Mouse (Mus musculus): ENCODE data around the gene Retreg2.

Gene Retreg2

DNA sequence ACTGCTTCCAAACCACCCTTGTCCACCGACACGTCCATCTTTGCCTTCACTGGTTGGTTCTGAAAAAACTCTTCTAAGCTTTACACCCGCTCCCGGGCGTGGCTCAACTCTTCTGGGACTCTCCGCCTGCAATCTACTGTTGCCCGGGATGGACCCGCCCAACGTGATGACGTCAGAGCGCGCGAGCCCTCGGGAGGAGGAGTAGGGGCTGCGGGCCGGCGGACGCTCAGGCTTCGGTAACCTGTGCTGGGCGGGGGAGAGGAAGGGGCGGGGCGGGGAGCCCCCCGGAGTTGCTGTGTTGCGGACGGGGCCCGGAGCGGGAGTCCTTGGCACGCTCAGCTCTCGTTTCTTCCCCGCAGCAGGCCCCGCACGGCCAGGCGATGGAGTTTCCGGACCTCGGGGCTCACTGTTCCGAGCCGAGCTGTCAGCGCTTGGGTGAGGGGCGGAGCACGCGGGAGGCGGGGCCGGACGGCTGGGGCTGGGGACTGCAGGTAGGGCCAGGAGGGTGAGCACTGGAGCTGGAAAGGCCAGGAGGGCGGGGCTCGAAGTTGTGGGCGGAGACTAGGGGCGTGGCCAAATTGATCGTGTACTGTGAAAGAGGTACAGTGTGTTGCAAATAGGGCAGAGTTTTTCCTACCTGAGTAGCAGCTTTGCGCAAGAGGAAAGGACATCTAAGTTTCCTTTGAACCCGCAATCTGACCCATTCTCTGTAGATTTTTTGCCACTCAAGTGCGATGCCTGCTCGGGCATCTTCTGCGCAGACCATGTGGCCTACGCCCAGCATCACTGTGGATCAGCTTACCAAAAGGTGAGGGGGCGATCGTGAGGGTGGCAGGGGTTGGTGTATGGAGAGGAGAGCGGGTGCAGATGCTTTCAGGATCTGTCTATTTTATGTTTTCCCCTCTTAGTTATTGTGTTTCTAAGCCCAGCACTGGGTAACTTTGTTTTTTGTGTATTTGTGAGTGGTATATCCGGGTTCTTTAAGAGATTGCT is 26.2 kb downstream of the Retreg2 start, which contains the start of gene Zfand2b:
Gene Zfand2b (plus strand): TSS at position 175 of the 993 bp plus-strand sequence.
- peak; percentile 97 for DNase-seq

DNA sequence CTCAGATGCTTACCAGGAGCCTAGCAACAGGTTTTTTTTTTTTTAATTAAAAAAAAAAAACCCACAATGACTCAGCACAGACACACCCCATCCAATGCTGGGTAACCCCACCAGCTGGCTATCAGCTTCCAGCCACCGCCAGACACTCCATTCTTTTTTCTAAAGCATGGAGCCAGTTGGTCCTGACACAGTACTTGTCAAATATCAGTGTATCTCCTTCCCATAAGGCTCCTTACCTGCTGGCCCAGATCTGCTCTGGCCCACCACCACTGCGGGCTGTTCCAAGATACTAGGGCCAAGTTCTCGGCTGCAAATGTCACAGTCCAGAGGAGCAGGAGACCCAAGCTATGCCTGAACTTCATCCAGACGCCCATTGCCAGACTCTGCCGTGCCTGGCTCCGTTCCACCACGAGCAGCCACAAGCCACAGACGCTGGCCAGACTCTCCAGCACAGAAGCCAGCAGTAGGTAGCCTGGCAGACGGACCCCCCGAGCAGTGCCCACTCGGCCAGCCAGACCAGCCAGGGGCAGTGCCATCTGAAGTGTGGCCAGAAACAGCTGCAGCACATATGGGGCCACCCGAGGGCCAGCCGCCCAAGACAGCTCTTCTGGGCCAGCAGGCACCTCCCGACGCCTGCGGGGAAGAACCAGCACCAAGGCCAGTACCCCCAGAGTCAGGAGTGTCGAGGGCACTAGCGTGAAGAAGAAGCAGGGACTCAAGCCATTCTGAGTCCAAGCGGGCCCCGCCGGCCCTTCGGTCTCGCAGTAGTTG is 36.9 kb downstream of the Retreg2 start:
- DNase-seq, result peak; percentile 2

DNA sequence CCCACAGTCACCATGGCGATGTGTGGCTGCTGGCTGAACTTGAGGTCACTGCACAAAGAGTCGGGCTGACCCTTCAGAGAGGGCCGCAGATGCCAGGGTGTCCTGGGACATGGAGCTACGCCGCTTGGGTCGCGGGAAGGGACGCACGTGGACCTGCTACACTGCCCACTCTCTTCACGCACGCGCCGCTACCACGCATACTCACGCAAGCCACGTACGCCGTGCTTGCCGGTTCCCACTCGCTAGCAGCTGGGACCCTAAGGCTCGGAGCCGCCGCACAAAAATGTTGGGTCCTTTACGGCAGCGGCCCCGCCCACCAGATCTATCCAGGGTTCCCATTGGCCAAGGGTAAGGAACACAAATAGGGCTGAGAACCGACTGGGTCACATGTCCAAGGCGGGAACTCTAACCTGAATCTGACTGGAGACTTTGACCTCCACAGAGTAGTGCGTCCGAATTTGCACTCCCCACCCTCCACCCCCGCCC is 37.6 kb downstream of the Retreg2 start, which contains the start of gene Abcb6:
Gene Abcb6 (minus strand): TSS at position 288 of the 486 bp plus-strand sequence.
- peak; percentile 96 for DNase-seq

- DNase-seq, result no peak
Observed at GRCm38 (mm10) chr1:75180741-75181140, 38.2 kb downstream of the Retreg2 start.

- DNase-seq, result no peak
Observed at GRCm38 (mm10) chr1:75181377-75181870, 38.8 kb downstream of the Retreg2 start.

- no peak for DNase-seq
Observed at GRCm38 (mm10) chr1:75182160-75182559, 39.6 kb downstream of the Retreg2 start.

DNA sequence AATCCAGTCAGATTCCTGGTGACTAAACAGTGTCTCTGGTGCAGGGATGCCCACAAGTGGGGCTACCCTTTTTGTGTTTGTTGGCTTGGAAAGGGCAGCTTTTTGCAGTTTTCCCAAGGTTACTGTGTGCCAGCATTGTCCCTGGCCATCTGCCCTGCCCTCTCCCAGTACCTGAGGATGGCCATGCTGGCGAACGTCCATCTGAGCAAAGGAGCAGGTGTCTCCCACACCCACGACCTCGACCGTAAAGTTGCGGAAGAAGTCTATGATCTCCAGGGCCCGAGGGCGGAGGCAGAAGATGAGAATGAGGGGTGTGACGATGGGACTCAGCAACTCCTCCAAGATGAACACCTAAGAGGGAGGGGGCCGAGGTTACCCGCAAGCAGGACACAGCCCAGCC is 42.9 kb downstream of the Retreg2 start:
- no peak for DNase-seq

DNA sequence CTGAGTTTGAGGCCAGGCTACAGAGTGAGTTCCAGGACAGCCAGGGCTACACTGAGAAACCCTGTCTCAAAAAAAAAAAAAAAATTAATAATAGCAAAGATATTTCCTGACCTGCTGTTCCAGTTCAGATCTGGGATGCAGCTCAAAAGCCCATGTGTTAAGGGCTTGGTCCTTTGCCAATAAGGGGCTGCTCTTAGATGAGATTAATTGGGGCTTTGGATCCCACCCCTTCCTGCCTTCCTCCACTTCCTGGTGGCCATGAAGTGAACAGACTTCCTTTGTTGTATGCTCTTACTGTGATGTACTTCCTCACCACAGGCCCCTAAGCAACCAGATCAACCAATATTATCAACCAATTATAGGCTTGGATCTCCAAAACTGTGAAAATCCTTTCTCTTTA is 44.5 kb downstream of the Retreg2 start:
- DNase-seq, result no peak

DNA sequence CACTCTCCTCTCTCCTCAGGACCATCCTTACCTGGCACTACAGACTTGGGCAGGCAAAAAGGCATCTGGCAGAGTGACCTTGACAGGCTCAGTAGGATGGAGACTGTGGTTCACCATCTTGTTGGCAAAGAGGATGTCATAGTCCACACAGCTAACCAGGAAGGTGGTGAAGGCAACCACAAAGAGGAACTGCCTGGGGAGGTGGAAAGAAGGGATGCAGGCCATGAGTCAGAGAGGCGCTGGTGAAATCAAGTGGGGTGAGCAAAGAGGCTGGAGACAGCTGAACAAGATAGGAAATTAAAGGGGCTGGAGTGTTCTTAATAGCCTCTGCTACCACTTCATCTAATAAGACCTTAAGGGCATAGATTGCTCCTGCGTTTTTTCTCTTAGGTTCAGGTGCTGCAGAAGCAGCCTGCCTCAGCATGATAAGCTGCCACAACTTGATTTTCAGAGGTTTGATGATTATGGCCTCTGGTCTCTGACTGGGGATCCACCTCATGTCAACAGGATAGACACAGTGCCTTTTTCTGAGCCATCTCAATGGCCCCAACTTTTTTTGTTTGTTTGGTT is 45.4 kb downstream of the Retreg2 start:
- DNase-seq, result no peak

DNA sequence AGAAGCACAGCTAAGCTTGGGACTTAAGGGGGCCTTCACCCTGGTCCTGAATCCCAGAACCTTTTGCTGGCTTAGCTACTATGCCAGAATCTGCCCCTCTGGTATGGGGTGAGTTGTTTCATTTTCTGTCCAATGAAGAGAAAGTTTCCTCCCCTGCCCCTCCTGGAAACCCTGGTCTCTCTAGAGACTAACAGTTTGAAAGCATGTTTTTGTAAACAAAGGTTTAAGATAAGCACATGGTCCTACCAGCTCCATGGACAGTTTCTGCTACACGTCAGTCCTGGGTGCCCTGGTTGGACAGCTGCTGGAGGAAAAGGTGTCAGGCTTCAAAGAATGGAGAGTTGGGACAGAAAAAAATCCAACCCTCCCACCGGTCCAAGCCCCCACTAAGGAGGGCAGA is 48.0 kb downstream of the Retreg2 start:
- DNase-seq, result no peak

DNA sequence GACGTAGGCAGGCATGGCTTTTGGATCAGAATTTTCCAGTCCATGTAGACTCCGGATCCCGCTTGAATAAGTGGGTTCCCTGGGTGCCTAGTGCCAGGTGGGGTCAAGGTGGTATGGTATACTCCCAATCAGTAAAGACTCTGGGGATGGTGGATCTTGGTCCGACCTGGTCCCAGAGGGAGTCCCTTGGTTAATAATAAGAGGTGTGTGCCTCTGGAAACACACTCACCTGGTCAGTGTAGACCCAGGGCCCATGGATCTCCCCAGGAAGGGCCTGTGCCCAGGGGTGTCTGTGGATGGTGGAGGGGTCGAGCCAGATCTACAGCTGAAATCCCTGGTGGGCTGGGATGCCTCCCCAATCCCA is 48.7 kb downstream of the Retreg2 start:
- DNase-seq, result no peak

- peak; percentile 96 for DNase-seq
Observed at GRCm38 (mm10) chr1:75191622-75192402, 49.2 kb downstream of the Retreg2 start, which contains the start of the genes Ankzf1 and Atg9a. Gene Ankzf1 (plus strand): TSS chr1:75192151. Gene Atg9a (minus strand): TSS chr1:75192196.

GRCm38 (mm10) chr1:75192452-75192851 is 49.9 kb downstream of the Retreg2 start:
- peak; percentile 47 for DNase-seq
